ENCODE assay signal across 10 mouse cellular contexts in the genomic region with DNA sequence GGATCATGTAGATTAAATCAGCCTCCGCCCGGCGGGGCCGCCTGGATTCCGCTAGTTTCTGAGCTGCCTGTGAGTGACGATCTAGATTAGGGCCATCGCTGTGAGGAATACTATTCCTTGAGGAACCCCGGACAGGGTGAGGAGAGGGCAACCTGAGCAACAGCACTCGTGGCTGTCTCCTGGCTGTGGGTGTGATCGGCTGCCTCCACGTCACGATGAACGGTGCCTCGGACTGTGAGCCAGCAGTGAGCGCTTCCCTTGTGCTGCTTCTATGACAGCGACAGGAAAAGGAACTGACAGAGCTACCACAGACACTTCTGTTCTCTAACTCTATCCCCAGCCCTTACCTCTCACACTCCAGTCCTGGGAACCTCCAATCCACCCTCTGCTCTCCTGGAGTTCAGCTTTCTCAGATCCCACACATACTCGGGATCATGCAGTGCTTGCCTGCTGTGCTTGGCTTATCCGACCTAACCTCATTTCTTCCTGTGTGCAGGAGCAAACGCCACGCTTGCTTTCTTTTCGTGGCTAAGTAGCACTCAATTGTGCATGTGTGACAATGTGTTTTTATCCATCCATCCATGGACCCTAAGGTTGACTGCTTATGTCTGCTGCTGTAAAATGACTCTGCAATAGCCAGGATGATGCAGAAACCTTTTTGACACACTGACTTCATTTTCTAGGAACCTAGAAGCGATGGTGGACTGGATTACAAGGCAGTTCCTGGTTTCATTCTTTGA. TPM values are rescaled to one million over a fixed set of nuclear protein-coding genes. Genes with fewer than 3 reads are reported as not detected.
DNase-seq lines count a peak whose midpoint lies in the region; ATAC-seq lines count a peak whose summit lies in the region.
"Had no signal": no experiment of that assay in that cellular context is flagged by ENCODE, and none has a peak within 500 bp of the region (broad histone marks: within the 10 kb centered on the region; RNA-seq: fewer than 3 reads in every experiment).

No protein-coding gene starts in this region.

- peak; percentile 69 for ATAC-seq in frontal cortex, adult (ENCODE audit: low TSS enrichment)

- H3K36me3 ChIP-seq in heart, embryonic 10.5 days, result no peaks in the 10 kb centered on the region

- no peak for DNase-seq in frontal cortex, postnatal 25 days (ENCODE audit: low spot score in 2 of 2)
- DNase-seq in CD8-positive naive resting alpha-beta T cell, adult 2 months (ENCODE audit: low read depth in 2 of 2, low spot score in 2 of 2), result peak; percentile 31 to 32
- DNase-seq in heart, embryonic 10.5 days (ENCODE audit: low spot score), result no peak
- DNase-seq in lung, postnatal 14 days, result peak; percentile 34
- no peak for DNase-seq in embryo, embryonic 9.5 days (ENCODE audit: extremely low spot score)
- DNase-seq in adrenal gland, postnatal 14 days, result no peak
- DNase-seq in gastrocnemius, postnatal 10 days, result no peak

- no peaks in the 10 kb centered on the region for H3K27me3 ChIP-seq in heart, embryonic 10.5 days (ENCODE audit: insufficient read depth, poor library complexity, severe bottlenecking)

- peaks cover 28% of the 10 kb centered on the region for H3K4me1 ChIP-seq in heart, embryonic 10.5 days

- WGBS in heart, embryonic 10.5 days, result 35% methylated on average over 22 of the region's 22 CpGs

- H3K27ac ChIP-seq in heart, embryonic 10.5 days, result peak overlapping the region; percentile 18; the same call in 1 of the 2 replicates

- no peaks in the 10 kb centered on the region for H3K9me3 ChIP-seq in heart, embryonic 10.5 days
- H3K9me3 ChIP-seq: G1E had no signal

- H3K4me3 ChIP-seq in heart, embryonic 10.5 days, result peak overlapping the region; percentile 43
- H3K4me3 ChIP-seq: myocyte had no signal

RNA-seq across cellular contexts. Expression of gene Hs2st1, which starts 8.3 kb away (rescaled TPM):
- 8.6 and 14.0 TPM in 2 replicates for polyA plus RNA-seq in heart, embryonic 10.5 days (2016; fragmentation: Nextera tagmentation; extraction: Ambion mirVana)
- total RNA-seq in adrenal gland, postnatal 14 days (2021), result 16.1 and 18.3 TPM in 2 replicates
- total RNA-seq in gastrocnemius, postnatal 10 days (2021), result 10 to 100 TPM; 22.0 to 27.4 TPM

RNA-seq across cellular contexts. Expression of gene Selenof, which starts 8.4 kb away (rescaled TPM):
- polyA plus RNA-seq in heart, embryonic 10.5 days (2016; fragmentation: Nextera tagmentation; extraction: Ambion mirVana), result 459 and 498 TPM in 2 replicates
- total RNA-seq in adrenal gland, postnatal 14 days (2021), result 256 and 261 TPM in 2 replicates
- 100 to 1,000 TPM; 197 to 208 TPM for total RNA-seq in gastrocnemius, postnatal 10 days (2021)

Comparison
In these comparisons a context has a peak if more than half of its experiments do, and no peak if none do; other contexts are left out.
1. DNase-seq: peak in CD8-positive naive resting alpha-beta T cell, adult 2 months (2 of 2) and lung, postnatal 14 days (single experiment); none in frontal cortex, postnatal 25 days (0 of 2), heart, embryonic 10.5 days (single experiment), embryo, embryonic 9.5 days (single experiment), adrenal gland, postnatal 14 days (single experiment) and gastrocnemius, postnatal 10 days (single experiment).